Mouse (Mus musculus) CH12.LX (cell line): ENCODE results near the gene Clec5a. TPM values are rescaled to one million over a fixed set of nuclear protein-coding genes. Genes with fewer than 3 reads are reported as not detected.

Experiments
- DNase-seq: peaks from one replicate; pipeline ENCODE4 v3.0.0-alpha.2; 2013; ENCODE audit errors: extremely low read depth
- H3K27ac ChIP-seq: 2 replicates; pipeline ENCODE4 v1.5.1; 2012; ENCODE audit warnings: low read depth, mild to moderate bottlenecking, control low read depth, moderate library complexity; ENCODE audit not compliant: insufficient read depth
- H3K27me3 ChIP-seq: replicated peaks from 2 replicates; pipeline ENCODE3; 2012; ENCODE audit warnings: inconsistent platforms
- H3K36me3 ChIP-seq, 2 experiments: replicated peaks in 1 of 2; 2 replicates each; pipeline versions ENCODE3 to v1.6.1; 2012; ENCODE audit warnings: inconsistent platforms in 1 of 2, low read length in 1 of 2, mild to moderate bottlenecking in 1 of 2, mixed read lengths in 1 of 2, moderate library complexity in 1 of 2; ENCODE audit not compliant: control insufficient read depth in 1 of 2, insufficient read depth in 1 of 2
- H3K4me1 ChIP-seq, 2 experiments: 2 replicates each; pipeline ENCODE4 v1.6.1; 2012; ENCODE audit warnings: inconsistent platforms in 1 of 2, moderate library complexity in 1 of 2; ENCODE audit not compliant: insufficient read depth in 2 of 2, control insufficient read depth in 1 of 2
- H3K4me2 ChIP-seq: 2 replicates; pipeline ENCODE4 v1.6.1; 2012; ENCODE audit warnings: low read depth, mild to moderate bottlenecking, control low read depth; ENCODE audit not compliant: poor library complexity, insufficient read depth, severe bottlenecking
- H3K4me3 ChIP-seq, 3 experiments: fragments of 150-350 bp in 1 of 3; sonication (generic) in 1 of 3; replicated peaks in 1 of 3; 2 replicates each; pipeline versions ENCODE3 to v1.5.1; 2011 to 2012; ENCODE audit warnings: low read depth in 2 of 3, low read length in 2 of 3, mild to moderate bottlenecking in 2 of 3, moderate library complexity in 2 of 3, control low read depth in 1 of 3, improper control_type of control experiment in 1 of 3, inconsistent platforms in 1 of 3, mixed read lengths in 1 of 3; ENCODE audit not compliant: poor library complexity in 1 of 3
- H3K79me2 ChIP-seq: replicated peaks from 2 replicates; pipeline ENCODE4 v1.6.1; 2012; ENCODE audit warnings: mild to moderate bottlenecking, moderate library complexity; ENCODE audit not compliant: control insufficient read depth, poor library complexity, insufficient read depth, severe bottlenecking; ENCODE audit errors: extremely low read depth
- H3K9ac ChIP-seq: 2 replicates; pipeline ENCODE4 v1.6.1; 2012; ENCODE audit warnings: low read depth, mild to moderate bottlenecking, control low read depth, moderate library complexity; ENCODE audit not compliant: insufficient read depth
- H3K9me3 ChIP-seq: replicated peaks from 2 replicates; pipeline ENCODE3; 2012; ENCODE audit warnings: low read length, inconsistent platforms, mixed read lengths
- CHD1 ChIP-seq: IDR thresholded peaks from 2 replicates; pipeline ENCODE4 v1.6.1; 2012; ENCODE audit warnings: low read depth, low read length, improper control_type of control experiment, inconsistent platforms
- CTCF ChIP-seq, 2 experiments: IDR thresholded peaks in 1 of 2; conservative IDR thresholded peaks in 1 of 2; 2 replicates each; pipeline ENCODE4 v1.5.1; 2011 to 2012; ENCODE audit warnings: low read depth in 2 of 2, low read length in 2 of 2, improper control_type of control experiment in 1 of 2, inconsistent platforms in 1 of 2, mild to moderate bottlenecking in 1 of 2, moderate library complexity in 1 of 2
- E2F4 ChIP-seq: IDR thresholded peaks from 2 replicates; pipeline ENCODE4 v1.6.1; 2011; ENCODE audit warnings: low read depth, low read length, improper control_type of control experiment; ENCODE audit not compliant: insufficient replicate concordance
- EP300 ChIP-seq: IDR thresholded peaks from 2 replicates; pipeline ENCODE4 v1.6.1; 2011; ENCODE audit warnings: low read length, improper control_type of control experiment
- ETS1 ChIP-seq: conservative IDR thresholded peaks from 2 replicates; pipeline ENCODE4 v1.6.1; 2012; ENCODE audit warnings: low read depth, mild to moderate bottlenecking, inconsistent platforms, low read length, improper control_type of control experiment, moderate library complexity
- IRF4 ChIP-seq: IDR thresholded peaks from 2 replicates; pipeline ENCODE4 v1.6.1; 2014; ENCODE audit warnings: low read depth, mild to moderate bottlenecking, inconsistent platforms, low read length, improper control_type of control experiment
- KAT2A ChIP-seq: IDR thresholded peaks from 2 replicates; pipeline ENCODE4 v1.6.1; 2012; ENCODE audit warnings: low read length, improper control_type of control experiment, inconsistent platforms; ENCODE audit not compliant: insufficient replicate concordance
- MAFK ChIP-seq: IDR thresholded peaks from 2 replicates; pipeline ENCODE4 v1.6.1; 2011; ENCODE audit warnings: low read length, improper control_type of control experiment; ENCODE audit not compliant: insufficient replicate concordance
- MAZ ChIP-seq: IDR thresholded peaks from 2 replicates; pipeline ENCODE4 v1.6.1; 2012; ENCODE audit warnings: low read depth, mild to moderate bottlenecking, inconsistent platforms, low read length, improper control_type of control experiment, moderate library complexity
- MEF2A ChIP-seq: IDR thresholded peaks from 2 replicates; pipeline ENCODE4 v1.6.1; 2014; ENCODE audit warnings: low read depth, mild to moderate bottlenecking, inconsistent platforms, low read length, improper control_type of control experiment, borderline replicate concordance
- POLR2AphosphoS2 ChIP-seq: IDR thresholded peaks from 2 replicates; pipeline ENCODE4 v1.6.1; 2011; ENCODE audit warnings: low read depth, low read length, improper control_type of control experiment
- TCF12 ChIP-seq: IDR thresholded peaks from 2 replicates; pipeline ENCODE4 v1.6.1; 2014; ENCODE audit warnings: low read depth, mild to moderate bottlenecking, inconsistent platforms, low read length, improper control_type of control experiment
- ZC3H11A ChIP-seq: IDR thresholded peaks from 2 replicates; pipeline ENCODE4 v1.6.1; 2012; ENCODE audit warnings: low read depth, mild to moderate bottlenecking, inconsistent platforms, low read length, improper control_type of control experiment
- dilution Hi-C: fragments of 300-500 bp; cut with MboI; formaldehyde crosslinking; loops from 2 replicates; pipeline ENCODE4 v1.14.3; 2020; ENCODE audit warnings: low sequenced_read_pairs; ENCODE audit not compliant: extremely low pct_unique_long_range_greater_than_20kb, extremely low pct_ligation_motif_present
- in situ Hi-C: fragments of 300-500 bp; cut with MboI; formaldehyde crosslinking; loops from 3 replicates; pipeline ENCODE4 v1.14.3; 2019; ENCODE audit warnings: low sequenced_read_pairs, low pct_ligation_motif_present, low pct_unique_long_range_greater_than_20kb, mixed read lengths
- polyA plus RNA-seq: library from polyadenylated mRNA; unstranded; fragments of >175 nt; gene quantifications from 2 replicates; pipeline ENCODE4 v1.2.1, GENCODE M21; 2012; ENCODE audit warnings: low read depth; ENCODE audit not compliant: insufficient read length
- total RNA-seq, 2 experiments: library from RNA; depleted of rRNA; stranded (reverse); fragments of 300-350 nt in 1 of 2; fragments of >200 nt in 1 of 2; gene quantifications; 2 replicates each; pipeline ENCODE4 v1.2.3; 2012 to 2014

Gene Clec5a
- total and polyA plus RNA-seq, 3 experiments: 1.0 to 1.4 (median 1.1) TPM

DNA sequence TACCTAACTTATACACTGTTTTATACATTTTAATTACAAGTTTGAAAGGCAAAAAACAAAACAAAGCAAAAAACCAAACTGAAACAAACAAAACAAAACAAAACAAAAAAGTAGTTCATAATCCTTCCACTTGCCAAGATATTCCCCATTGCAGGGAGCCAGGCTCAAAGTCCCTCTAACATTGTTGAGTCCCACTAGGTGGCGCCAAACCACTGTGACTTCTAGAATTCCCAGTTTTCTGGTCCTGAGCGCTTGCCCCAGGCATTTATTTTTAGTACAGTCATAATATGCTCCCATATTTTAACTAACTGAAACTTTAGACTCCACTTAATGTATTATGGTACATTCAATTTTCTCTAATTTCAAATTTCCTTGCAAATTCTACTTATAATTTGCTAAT lies 32.3 kb upstream of the Clec5a start (continued):
- 0 out of 2 replicates have a peak, but pooled peaks have one; percentile 40 for TF ChIP-seq MAZ
- TF ChIP-seq MAFK: no peak
- TF ChIP-seq TCF12: no peak
- TF ChIP-seq, all 38 proteins: peak for 8

DNA sequence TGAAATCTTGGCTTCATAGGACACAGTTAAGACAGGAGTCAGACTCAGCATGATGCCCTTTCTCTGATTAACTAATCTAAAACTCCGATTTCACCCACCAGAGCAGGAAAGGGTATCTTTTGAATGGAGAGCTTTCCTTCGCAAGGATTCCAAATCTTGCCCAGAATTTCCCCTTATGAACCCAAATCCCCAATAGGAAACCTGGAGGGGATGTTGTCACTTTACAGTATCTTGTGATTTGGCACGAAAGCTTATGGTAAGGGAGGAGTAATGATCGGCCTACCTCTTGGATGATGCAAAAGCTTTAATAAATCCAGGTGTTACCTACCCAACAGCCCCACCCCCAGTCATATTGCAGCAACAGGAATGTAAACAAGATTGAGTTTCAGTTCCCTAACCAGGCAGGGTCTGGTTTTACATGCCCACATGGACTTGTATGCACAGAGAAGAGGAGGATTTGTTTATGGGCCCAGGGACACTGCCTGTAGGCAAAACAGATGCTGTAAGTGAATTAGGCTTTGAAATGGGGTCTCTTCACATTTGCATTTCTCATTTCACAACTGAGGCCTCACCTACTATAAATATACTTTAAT lies 27.7 kb upstream of the Clec5a start, which contains the start of gene Tas2r138:
TSS of gene Tas2r138 (minus strand) at position 51 of the 593 bp plus-strand sequence.
- no peaks in the 10 kb centered on the region for H3K36me3 ChIP-seq
- no peak within 1 kb of the TSS for H3K27ac ChIP-seq
- H3K27me3 ChIP-seq: no peaks in the 10 kb centered on the region
- peaks cover 7 to 11% of the 10 kb centered on the region in 2 experiments for H3K4me1 ChIP-seq
- DNase-seq: peak; percentile 30
- no peak within 1 kb of the TSS; the same call in 1 of the 2 replicates for H3K4me2 ChIP-seq
- H3K9me3 ChIP-seq: no peaks in the 10 kb centered on the region
- no peaks in the 10 kb centered on the region for H3K79me2 ChIP-seq
- in situ Hi-C loops: no loop called here
- dilution Hi-C loops: no loop called here
- no peak within 1 kb of the TSS for H3K9ac ChIP-seq
- TF ChIP-seq MEF2A (no peak), POLR2AphosphoS2 (no peak), ETS1 (0 out of 2 replicates have a peak, but pooled peaks have one; percentile 9), KAT2A (no peak), EP300 (peak; percentile 40), IRF4 (peak; percentile 76)
- TF ChIP-seq, all 38 proteins: peak for 3
- H3K4me3 ChIP-seq: no peak within 1 kb of the TSS

DNA sequence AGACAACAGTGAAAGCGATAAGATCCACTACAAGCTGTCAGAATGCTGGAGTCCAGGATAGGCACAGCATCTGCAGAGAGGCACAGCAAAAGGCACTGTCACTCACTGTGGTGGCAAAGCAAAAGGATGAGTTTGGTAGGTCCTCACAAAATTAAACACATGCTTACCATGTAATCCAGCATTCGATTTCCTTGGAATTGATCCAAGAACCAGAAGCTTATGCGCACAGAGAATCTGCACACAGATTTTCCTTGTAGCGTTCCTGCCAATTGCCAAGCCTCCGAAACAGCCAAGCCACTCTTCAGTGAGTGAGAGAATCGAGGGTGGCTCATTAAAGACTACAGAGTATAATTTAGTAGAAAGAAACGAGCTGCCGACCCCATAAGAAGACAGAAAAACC lies 24.6 kb upstream of the Clec5a start:
- H3K4me3 ChIP-seq: no peak overlapping the region
- no peaks in the 10 kb centered on the region for H3K79me2 ChIP-seq
- H3K9me3 ChIP-seq: no peaks in the 10 kb centered on the region
- H3K4me1 ChIP-seq: peaks cover 10 to 20% of the 10 kb centered on the region in 2 experiments
- no peaks in the 10 kb centered on the region for H3K27me3 ChIP-seq
- DNase-seq: no peak
- no peak overlapping the region for H3K27ac ChIP-seq
- H3K9ac ChIP-seq: no peak overlapping the region
- dilution Hi-C loops: no loop called here
- H3K4me2 ChIP-seq: no peak overlapping the region
- in situ Hi-C loops: no loop called here
- H3K36me3 ChIP-seq: no peaks in the 10 kb centered on the region
- TF ChIP-seq CTCF (conservative IDR thresholded peaks at IDR 0.05 in 1 of 2, IDR thresholded peaks at IDR 0.05 in 1 of 2; ENCODE audit: low read depth in 2 of 2, low read length in 2 of 2) (no peak), ZC3H11A (no peak), E2F4 (no peak), CHD1 (no peak)
